Mouse (Mus musculus): ENCODE measurements at regions not wholly inside any gene's neighbourhood (a gene's known extent, or its start where the extent isn't known, plus 50 kb on each side); places are given as distances from the start of the nearest gene placed in this dataset.
A peak's percentile ranks its signal among the peaks of the same experiment; 100 is the strongest.

DNA sequence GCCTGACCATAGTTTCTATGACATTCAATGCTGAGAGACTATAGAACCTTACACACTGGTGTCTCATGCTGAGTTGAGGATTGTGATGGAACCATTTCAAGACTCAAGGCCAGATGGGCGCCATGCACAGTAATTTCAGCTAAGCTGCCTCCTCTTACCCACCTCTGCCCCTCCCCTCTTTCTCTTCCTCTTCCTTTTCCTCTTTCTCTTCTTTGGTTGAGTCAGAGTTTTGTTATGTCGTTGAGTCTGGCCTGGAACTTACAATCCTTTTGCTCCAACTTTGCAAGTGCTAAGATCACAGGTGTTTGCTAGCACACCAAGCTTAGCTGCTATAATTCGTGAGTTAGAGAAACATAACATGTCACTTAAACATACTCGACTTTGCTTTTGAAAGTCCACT, 323.2 kb upstream of the Gm5148 start:
- ATAC-seq (ENCODE audit: low TSS enrichment): no peak

DNA sequence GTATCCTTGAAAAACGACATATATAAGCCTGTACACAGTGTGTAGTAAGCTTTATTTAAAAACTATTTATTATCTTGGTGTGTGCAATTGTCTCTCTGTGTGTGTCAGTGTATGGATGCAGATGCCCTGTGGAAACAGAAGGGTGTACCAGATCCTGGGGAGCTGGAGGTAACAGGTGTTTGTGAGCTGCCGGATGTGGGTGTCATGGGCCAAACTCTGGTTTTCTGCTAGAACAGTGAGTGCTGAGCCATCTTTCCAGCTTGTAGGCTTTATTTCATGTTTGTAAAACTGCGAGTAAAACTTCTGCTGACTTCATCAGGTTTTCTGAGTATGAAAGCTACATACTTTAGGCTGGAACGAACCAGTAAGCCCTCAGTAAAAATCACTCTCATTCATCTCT, 322.3 kb upstream of the Gm5148 start:
- ATAC-seq (ENCODE audit: low TSS enrichment): no peak

DNA sequence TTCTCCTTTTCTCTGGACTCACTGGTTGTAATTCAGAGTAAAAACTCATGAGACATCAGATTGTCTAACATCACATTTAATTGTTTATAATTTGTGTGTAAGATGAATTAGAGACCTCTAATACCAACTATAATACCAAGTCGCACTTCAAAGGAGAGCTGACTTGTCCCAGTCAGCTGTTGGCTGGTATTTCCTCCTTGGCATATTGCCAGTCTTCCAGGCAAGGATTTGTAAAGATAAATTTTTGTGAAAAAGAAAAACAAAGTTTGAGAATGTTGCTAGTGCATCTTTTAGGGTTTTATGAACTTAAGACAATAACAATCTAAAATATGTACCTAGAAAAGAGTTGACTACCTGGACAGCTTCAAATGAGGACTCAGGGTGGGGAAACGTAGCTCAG, 321.7 kb upstream of the Gm5148 start:
- ATAC-seq (ENCODE audit: low TSS enrichment): no peak

DNA sequence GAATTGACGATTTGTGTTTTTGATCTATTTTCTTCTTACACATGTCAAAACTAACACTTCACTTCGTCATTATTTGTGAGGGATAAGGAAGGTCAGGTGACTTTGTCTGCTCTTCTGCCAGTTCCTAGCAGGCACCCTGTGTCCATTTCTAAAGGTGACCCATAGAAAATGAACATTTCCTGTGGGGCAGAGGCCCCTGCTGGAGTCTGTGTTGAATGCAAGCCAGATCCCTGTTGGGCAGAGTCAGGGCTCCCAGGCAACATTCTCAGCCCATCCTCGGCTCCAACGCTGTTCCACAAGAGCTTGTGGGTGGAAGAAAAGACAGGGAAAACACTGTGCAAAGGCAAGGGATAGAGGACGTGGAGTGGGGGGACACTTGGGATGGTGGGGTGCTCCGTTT, 321.2 kb upstream of the Gm5148 start:
- no peak for ATAC-seq (ENCODE audit: low TSS enrichment)

DNA sequence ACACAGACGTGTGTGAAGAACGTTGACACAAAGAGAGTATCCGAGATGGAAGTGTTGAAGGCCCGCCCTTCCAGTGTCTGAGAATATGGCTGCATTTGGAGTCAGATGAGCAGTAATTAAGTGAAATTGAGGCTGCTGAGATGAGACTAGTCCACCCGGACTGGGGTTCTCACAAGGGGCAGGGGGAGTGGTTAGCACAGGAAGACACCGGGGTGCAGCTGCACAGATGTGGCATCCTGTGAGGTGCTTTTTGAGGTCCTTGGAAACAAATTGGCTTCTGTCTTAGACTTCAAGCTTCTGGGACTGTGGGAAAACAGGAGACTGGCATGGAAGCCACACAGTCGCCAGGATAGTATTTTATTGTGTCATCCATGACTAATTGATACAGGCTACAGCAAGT, 320.0 kb upstream of the Gm5148 start:
- no peak for ATAC-seq (ENCODE audit: low TSS enrichment)

DNA sequence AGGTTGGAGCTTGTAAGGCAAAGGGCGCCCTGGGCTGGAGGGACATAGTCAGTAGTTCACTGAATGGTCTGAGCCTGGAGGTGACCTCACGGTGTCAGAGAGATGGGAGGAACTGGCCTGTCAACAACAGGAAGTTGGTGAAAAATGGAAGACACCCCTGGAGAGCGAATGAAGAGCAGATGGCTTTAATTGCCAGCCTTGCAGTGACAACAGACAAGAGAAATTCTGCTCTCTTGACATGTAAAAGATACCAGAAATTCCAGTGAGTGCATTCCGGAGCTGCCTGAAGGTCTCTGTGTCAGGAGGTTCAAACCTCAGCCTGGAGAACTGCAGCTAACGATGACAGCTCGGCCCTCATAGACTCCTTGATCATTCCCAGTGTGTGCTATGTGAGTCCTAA, 318.3 kb upstream of the Gm5148 start:
- ATAC-seq (ENCODE audit: low TSS enrichment): no peak

DNA sequence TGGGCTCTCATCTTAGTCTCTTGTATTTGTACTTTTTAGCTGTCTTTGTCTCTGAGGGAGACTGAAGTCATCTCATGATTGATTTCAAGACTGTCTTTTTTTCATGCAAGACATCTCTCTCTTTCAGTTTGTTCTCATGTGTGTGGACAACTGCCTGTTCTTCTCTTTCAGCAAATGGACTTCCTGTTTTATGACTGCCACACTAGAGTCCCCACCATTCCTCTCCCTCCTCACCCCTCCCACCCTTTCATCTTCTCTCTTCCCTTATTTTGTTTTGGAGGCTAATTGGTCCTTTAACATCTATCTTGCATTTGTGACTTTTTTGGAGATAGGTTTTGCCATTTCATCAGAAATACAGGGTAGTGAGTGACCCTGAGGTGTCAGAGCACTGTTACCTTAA, 311.8 kb upstream of the Gm5148 start:
- no peak for ATAC-seq (ENCODE audit: low TSS enrichment)

DNA sequence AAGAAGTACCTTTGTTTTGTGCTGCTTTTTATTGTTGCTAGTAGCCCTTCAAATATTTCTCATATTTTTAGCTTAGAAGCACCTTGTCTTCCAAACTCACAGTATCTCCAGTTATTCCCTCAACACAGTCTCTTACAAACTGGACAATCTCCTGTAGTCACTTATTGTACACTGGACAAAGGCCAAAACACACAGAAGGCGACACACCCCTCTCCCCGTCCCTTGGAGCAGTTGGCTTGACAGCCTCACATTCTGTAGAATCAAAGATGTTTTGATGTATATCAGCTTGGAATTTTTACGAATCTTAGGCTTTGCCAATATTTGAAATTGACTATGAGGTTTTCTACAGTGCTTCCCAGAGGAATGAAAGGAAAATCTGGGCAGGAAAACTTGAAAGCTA, 309.8 kb upstream of the Gm5148 start:
- ATAC-seq (ENCODE audit: low TSS enrichment): no peak

DNA sequence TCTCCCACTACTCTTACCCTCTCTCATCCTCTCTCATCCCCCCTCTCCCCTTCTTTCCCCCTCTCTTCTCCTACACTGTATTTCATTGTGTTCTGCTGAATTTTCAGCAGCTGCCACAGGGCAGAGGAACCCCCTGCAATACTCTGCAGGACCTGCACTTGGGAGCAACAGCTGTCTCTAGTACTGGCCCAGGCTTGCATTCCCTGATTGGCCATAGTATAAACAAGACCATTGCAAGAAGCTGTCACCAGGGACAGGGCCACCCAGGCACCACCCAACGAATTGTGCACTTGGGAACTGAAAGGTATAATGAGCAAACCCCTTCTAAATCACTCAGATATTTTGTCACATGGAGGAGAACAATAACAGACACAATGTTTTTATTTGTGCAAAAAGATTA, 290.5 kb upstream of the Gm5148 start:
- no peak for ATAC-seq (ENCODE audit: low TSS enrichment)

DNA sequence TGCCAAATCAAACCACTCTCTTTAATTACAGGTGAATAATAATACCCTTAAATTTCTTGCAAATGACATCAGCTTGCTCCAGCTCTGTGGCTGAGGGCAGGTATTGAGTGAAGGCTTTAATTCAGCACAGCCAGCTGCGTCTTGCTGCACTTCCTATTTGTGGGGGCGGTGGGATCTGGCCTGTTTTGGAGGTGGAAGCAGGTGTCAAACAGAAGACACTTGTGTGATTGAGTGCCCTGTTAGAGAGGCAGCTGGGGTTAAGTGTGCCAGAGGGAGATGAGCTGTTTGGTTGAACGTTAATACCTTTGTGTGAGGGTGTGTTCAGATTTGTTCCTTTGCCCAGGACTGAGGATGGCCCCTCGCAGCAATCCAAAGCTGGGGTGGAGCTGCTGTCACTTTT, 284.9 kb upstream of the Gm5148 start:
- ATAC-seq (ENCODE audit: low TSS enrichment): no peak

DNA sequence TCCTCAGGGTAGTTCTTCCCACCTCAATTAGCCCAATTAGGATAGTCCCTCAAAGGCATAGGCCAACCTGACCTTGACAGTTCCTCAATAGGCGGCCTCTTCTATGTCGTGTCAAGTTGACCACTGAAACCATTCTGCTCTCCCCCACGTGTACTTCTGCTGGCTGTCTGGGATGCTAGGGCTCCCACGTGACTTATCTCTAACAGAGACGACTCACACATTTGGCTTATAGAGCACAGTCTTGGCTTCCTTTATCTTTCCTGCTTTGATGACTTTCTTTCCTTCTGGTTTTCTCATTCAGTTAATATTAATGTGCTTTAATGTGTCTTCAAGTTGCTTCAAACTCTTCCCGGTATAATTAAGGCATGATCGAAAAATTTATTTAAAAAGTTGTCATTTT, 284.0 kb upstream of the Gm5148 start:
- no peak for ATAC-seq (ENCODE audit: low TSS enrichment)

DNA sequence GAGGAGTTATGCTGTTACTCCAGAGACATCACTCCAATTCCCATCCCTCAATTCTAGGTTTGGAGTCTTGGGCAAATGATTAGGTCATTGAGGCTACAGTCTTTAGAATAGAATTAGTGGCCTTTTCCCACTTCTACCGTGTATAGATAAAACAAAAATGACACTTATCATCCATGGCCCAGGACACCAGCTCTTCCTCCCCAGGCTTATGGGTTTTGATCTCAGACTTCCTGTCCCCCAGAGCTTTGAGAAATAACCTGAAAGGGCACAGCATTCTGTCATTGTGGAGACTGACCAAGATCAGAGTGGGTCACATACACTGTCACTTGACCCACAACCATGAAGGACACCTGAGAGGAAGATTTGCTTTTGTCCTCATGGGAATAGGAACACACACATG, 283.3 kb upstream of the Gm5148 start:
- no peak for ATAC-seq (ENCODE audit: low TSS enrichment)

DNA sequence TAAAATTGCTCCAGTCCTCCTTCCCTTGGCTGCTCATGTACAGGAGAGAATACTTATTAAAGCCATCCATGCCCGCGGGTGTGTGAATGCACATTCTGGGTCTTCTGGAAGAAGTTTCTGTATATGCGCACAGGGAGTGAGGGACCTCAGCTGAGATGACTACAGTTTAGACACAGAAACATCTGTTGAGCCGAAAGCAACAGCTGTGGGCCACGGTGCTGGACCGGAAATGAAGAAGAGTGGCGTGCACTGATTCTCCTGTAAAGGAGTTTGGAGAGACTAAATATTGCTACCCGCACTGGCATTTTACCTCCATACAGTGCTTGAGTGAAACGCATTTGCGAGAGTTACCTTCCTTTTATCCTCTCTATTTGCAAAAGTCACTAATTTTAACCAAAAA, 278.0 kb upstream of the Gm5148 start:
- ATAC-seq (ENCODE audit: low TSS enrichment): no peak

DNA sequence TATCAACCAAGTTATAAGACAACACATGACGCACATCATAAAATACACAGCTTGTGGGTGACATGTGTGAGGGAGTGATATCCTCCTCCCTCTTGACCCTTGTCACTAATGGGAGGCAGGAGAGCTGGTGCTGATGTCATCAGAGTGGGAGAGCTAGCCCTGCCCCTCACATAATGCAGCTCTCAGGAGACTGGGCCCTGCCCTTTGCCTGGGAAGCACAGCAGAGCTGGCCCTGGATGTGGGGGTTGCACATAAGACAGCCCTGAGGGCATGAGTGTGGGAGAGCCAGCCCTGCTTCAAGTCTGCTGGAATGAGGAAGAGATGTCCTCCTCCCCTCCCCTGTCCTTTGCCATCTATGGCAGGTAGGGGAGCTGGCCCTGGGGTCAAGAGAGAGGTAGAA, 275.5 kb upstream of the Gm5148 start:
- ATAC-seq (ENCODE audit: low TSS enrichment): no peak

DNA sequence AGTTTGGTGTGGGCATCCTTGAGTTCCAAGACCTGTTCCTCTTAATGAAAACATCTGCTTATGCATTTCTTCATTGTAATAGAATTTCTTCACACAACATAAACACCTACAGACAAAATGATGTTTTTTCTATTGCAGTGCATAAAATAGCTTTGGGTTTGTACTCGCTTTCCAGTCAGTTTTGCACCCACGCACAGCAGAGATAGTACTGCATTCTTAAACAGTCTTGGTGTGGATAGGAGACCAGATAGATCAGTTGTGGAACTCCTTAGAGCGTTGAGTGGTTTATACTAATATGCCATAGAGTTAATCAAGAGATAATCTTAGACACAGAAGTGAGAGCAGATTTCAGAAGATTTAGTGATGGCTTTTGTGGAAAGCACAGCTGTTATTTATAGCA, 273.7 kb upstream of the Gm5148 start:
- ATAC-seq (ENCODE audit: low TSS enrichment): peak; percentile 95

DNA sequence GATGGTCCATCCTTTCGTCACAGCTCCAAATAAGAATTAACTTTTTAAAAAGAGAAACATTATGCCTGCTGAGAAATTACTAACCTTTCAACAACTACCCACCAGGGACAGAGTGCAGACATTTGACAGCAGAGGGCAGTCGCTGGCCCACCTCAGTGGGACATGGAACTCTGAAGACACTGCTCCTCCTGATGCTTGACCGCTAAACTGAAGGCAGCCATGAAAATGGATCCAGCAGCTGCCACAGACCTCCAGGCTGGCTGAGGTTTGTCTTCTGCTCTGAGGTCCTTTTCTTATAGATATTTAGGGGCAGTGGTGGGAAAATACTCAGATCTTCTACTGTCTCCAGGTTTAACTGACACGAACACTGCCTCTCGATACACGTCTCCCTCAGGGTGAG, 265.7 kb upstream of the Gm5148 start:
- no peak for ATAC-seq (ENCODE audit: low TSS enrichment)

DNA sequence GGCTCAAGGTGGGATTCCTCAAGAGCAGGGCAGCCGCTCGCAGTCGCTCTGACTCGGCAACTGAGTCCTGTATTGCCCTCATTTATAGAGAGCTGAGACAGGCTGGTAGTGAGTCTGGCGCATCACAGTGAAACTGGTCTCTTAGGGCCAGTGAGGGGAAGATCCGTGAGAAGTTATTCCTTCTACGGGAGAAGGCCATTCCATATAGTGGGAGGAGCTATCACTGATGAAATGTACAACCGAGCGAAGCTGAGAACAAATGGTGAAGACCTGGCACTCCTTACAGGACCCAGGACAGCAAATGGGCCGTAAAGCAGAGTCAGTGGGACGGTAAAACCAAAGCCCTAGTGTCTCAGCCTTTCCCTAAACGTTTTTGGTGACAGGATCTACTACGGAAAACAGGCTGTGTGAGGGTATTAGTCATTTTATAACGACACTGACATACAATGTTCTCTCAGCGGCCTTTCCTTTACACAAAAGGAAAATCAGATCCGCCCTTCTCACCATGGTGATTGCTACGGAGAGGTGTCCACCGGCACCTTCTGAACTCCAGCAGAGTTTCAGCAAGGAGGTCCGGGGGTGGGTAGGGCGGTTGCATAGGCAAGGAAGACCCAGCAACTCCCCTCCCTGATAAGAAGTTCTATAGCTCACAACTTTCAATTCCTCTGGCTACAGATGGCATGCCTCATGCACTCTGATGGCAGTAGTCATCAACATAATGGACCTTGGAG, 263.6 kb upstream of the Gm5148 start:
- no peak for ATAC-seq (ENCODE audit: low TSS enrichment)

DNA sequence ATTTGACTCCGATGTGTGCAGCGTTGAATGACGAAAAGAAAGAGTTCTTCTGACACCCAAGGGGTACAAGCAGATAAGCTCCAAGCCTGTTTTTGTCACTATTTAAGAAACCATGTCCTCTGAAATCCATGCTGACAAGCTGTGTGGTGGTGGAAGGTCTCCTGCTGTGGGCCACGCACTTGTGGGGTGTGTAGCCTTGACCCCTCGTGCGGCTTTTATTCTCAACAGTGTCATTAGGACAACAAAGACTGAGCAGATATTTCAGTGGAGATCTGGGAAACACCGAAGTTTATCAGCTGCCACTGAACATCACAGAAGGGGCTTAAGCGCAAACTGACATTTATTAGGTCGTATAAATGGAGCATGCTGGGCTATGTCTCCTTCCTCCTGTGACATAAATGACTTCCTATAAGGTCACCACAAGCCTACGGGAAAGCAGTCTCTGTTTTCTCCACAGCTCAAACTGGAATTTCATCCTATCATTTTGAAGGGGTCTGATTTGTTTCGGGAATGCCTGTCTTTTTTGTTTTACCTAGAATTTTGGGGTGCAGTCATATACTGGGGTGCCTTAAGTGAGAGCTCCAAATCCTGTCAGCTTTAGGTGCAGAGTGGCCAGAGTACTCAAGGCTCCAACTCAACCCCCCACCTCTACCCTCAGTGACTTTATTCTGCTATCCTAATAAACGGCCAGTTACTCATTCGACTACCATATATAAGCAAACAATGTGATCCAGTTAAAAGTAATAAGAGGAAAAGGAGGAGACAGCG, 262.9 kb upstream of the Gm5148 start:
- ATAC-seq (ENCODE audit: low TSS enrichment): no peak

DNA sequence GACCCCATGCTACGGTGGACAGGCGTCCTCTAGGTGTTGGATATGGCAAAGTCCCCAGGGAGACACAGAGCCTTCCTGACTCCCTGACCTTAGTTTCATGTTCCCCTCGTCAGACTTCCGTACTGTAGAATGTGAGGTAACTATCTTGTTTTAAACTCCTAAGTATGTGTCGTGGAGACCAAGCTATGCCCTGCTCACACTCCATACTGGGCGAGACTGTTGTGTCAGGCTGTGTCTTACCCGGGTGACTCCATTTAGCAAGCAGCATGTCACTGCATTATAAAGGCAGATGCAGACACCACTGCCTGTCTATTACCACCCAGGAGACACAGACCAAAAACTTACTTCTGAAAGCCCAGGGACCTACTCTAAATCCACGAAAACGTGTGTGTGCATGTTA, 260.4 kb upstream of the Gm5148 start:
- ATAC-seq (ENCODE audit: low TSS enrichment): no peak

DNA sequence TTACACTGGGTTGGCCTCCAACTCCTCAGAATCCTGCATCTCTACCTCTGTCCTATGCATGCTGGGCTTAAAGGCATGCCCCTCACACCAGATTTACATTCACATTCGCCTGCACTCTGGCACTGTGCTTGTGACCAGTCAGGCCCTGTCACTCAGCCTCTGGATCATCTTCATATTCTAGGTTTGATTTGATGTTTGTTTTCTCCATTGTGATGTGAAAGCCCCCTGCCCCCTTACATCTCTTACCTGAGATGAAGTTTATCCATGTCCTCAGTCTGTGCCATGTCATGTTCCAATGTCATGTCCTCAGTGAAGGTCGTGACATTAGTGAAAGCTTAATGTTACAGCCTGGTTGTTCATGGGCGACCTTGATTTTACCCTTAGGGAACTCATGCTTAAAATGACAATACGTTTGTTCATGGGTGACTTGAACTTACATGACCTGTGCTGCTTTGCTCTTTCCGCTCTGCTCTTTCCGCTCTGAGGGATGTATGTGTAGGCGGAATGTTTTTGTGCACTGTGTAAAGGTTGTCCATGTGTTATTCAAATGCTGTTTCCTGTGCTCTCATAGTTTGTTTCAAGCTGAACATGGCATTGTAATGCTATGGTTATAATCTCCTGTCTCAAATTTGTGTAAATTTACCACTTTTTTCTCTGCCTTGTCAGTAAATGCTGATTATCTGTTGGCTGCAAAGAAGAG, 257.3 kb upstream of the Gm5148 start:
- ATAC-seq (ENCODE audit: low TSS enrichment): no peak

DNA sequence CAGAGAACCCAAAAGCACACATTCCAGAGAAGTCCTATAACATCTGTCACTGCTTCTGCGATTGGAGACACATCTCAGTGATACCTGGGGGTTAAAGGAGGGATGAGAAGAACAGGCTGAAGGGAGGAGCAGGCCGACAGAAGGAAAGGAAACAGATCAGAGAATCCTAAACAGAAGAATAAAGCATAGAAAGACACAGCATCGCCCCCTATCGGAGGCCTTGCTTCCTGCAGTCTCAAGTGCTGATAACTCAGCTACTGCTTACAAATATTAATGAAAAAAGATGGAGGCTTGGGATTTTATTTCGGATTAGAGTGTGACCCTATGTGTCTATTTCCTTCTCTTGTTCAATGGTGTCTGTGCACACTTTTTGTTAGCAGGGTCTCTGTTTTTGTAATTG, 255.6 kb upstream of the Gm5148 start:
- ATAC-seq (ENCODE audit: low TSS enrichment): no peak

DNA sequence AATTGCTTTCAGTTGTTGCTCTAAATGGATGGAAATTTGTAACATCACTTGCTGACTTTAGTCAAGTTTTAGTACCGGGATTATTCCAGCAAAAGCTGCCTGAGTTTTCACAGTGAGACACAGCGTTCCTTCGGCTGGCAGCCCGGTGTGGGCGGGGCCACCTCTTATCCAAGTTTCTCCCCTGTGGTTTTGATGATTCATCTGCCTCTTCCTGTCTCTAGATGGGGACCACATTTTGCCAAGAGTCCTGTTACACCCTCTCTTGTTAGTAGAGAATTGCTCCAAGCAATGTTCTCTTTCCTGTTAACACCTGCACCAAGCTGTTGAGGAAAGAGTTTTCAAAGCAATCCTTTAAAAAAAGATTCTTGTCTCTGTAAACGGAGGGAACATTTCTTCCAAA, 254.2 kb upstream of the Gm5148 start:
- ATAC-seq (ENCODE audit: low TSS enrichment): peak; percentile 99

DNA sequence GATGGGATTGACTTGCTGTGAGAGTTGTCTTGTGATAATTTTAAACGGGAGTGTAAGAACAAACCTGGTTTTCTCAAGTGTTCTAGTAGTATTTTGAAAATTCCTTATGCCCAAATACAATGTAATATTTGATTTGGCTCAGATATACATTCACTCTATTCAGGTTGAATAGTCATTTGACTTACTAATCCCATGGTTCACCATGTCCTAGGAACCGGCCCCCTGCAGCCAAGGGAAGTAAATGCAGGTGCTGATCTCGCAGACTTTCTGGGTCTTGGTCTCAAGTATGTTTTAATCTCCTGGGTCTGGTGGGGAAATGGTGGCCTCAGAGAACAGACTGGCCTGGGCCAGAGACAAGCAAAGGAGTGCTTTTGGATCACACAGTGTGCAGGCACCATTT, 253.2 kb upstream of the Gm5148 start:
- no peak for ATAC-seq (ENCODE audit: low TSS enrichment)
